Mouse (Mus musculus) myocyte (in vitro differentiated cells): ENCODE measurements around the gene Vps13d.

Experiments
- CEBPB ChIP-seq: IDR thresholded peaks from 2 replicates; pipeline ENCODE4 v1.6.1; 2011; ENCODE audit warnings: mild to moderate bottlenecking, moderate library complexity; ENCODE audit not compliant: poor library complexity, insufficient read depth, severe bottlenecking
- E2F4 ChIP-seq: IDR thresholded peaks from one replicate; pipeline ENCODE4 v1.6.1; 2011; ENCODE audit warnings: mild to moderate bottlenecking, control low read depth, moderate library complexity; ENCODE audit not compliant: insufficient read depth
- MAX ChIP-seq: IDR thresholded peaks from one replicate; pipeline ENCODE4 v1.6.1; 2011; ENCODE audit warnings: low read depth, mild to moderate bottlenecking, control low read depth
- MYOD1 ChIP-seq, 3 experiments: IDR thresholded peaks; one replicate each; pipeline ENCODE4 v1.6.1; 2011; ENCODE audit warnings: control low read depth in 2 of 3, low read depth in 2 of 3, mild to moderate bottlenecking in 2 of 3, moderate library complexity in 1 of 3; ENCODE audit not compliant: insufficient read length in 2 of 3, control insufficient read depth in 1 of 3
- MYOG ChIP-seq, 3 experiments: IDR thresholded peaks; one replicate each; pipeline ENCODE4 v1.6.1; 2011; ENCODE audit warnings: control low read depth in 2 of 3, low read depth in 2 of 3, mild to moderate bottlenecking in 2 of 3; ENCODE audit not compliant: insufficient read length in 2 of 3, control insufficient read depth in 1 of 3, insufficient read depth in 1 of 3
- POLR2A ChIP-seq: IDR thresholded peaks from one replicate; pipeline ENCODE4 v1.6.1; 2011; ENCODE audit warnings: low read depth, mild to moderate bottlenecking, control low read depth, moderate library complexity; ENCODE audit not compliant: insufficient read length
- POLR2AphosphoS2 ChIP-seq: IDR thresholded peaks from one replicate; pipeline ENCODE4 v1.6.1; 2011; ENCODE audit warnings: low read depth, control low read depth; ENCODE audit not compliant: insufficient read length
- REST ChIP-seq: IDR thresholded peaks from one replicate; pipeline ENCODE4 v1.6.1; 2011; ENCODE audit warnings: mild to moderate bottlenecking, control low read depth, moderate library complexity; ENCODE audit not compliant: insufficient read depth, insufficient read length
- SRF ChIP-seq: IDR thresholded peaks from one replicate; pipeline ENCODE4 v1.6.1; 2011; ENCODE audit warnings: low read depth; ENCODE audit not compliant: control insufficient read depth, insufficient read length
- TCF12 ChIP-seq: IDR thresholded peaks from one replicate; pipeline ENCODE4 v1.6.1; 2011; ENCODE audit warnings: mild to moderate bottlenecking, control low read depth; ENCODE audit not compliant: poor library complexity, insufficient read depth, severe bottlenecking
- TCF3 ChIP-seq: IDR thresholded peaks from one replicate; pipeline ENCODE4 v1.6.1; 2011; ENCODE audit warnings: low read depth, control low read depth; ENCODE audit not compliant: insufficient read length
- USF1 ChIP-seq: IDR thresholded peaks from one replicate; pipeline ENCODE4 v1.6.1; 2011; ENCODE audit warnings: low read depth, mild to moderate bottlenecking, control low read depth, moderate library complexity

DNA sequence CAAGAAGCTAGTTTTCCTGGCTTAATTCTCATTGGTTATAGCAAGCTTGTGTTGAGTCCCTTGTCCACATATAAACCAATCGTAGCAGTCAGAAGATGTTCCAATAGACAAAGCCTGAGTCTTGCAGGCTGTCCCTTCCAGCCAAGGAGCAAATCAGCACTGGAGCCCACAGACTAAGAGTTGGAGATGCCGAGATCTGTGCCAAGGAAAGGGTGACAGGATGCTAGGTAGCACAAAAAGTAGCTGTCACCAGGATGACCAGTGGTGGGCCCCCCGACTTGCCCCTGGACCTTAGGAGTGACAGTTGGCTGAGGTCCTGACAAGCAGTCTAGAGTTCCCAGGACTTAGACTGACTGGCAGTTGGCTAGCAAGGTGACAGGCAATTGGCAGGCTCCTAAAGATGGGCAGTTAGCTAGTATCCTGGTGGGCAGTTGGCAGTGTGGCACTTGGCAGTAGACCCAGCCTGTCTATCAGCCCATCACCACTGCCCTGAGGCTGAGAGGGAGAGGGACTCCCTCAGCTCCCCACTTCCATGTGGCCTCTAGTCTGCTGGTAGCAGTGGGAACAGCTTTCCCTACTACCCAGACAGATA is 258.1 kb downstream of the Vps13d start:
- TF ChIP-seq MYOD1 (IDR thresholded peaks at IDR 0.05; ENCODE audit: control insufficient read depth in 1 of 3, insufficient read length in 2 of 3, low read depth in 2 of 3) = no peak
- TF ChIP-seq POLR2A = no peak
- no peak for TF ChIP-seq MAX
- TF ChIP-seq POLR2AphosphoS2 = no peak
- no peak for TF ChIP-seq TCF12
- TF ChIP-seq CEBPB = no peak
- no peak for TF ChIP-seq USF1
- TF ChIP-seq TCF3 = no peak
- TF ChIP-seq MYOG (IDR thresholded peaks at IDR 0.05; ENCODE audit: control insufficient read depth in 1 of 3, insufficient read depth in 1 of 3, insufficient read length in 2 of 3, low read depth in 2 of 3) = no peak
- TF ChIP-seq E2F4 = no peak
- TF ChIP-seq SRF = no peak
- no peak for TF ChIP-seq REST
